9 mouse cellular contexts compared by ENCODE assay signal in the genomic region with DNA sequence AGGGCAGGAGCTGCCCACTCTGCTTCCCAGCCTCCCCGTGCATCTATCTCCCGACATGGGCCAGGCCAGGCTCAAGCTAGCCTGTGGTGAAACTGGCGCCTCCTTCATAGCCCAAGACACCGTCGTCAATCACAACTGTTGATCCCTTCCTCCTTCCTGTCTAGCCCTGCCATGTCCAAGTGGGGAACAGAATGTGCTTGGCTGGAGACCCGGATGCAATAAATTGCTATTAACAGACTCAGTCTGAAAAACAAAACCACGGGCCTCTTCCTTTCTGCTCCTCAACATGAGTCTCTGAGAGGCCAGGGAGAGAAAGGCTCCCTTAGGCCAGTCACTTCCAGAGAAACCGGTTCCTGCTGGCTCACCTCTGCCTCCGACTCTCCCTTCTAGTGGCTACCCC. TPM values are rescaled to one million over a fixed set of nuclear protein-coding genes. Genes with fewer than 3 reads are reported as not detected.
A peak's percentile ranks its signal among the peaks of the same experiment; 100 is the strongest.
DNase-seq lines count a peak whose midpoint lies in the region; ATAC-seq and TF ChIP-seq lines count a peak whose summit lies in the region.
"Had no signal": no experiment of that assay in that cellular context is flagged by ENCODE, and none has a peak within 500 bp of the region (broad histone marks: within the 10 kb centered on the region; RNA-seq: fewer than 3 reads in every experiment).

No protein-coding gene starts in this region.

- DNase-seq in hindbrain, postnatal 0 days (ENCODE audit: low spot score): no peak
- no peak for DNase-seq in hindbrain, embryonic 11.5 days (ENCODE audit: low spot score)
- peak; percentile 71 for DNase-seq in kidney, adult 11 months
- DNase-seq in kidney, postnatal 4 days: peak; percentile 42 to 60
- DNase-seq in stomach, postnatal 0 days (ENCODE audit: low spot score): no peak
- no peak for DNase-seq in left cerebral cortex, adult 11 months (ENCODE audit: low spot score)
- DNase-seq: thymus, postnatal 14 days had no signal

- 0 out of 2 replicates have a peak, but pooled peaks have one; percentile 19 for ATAC-seq in hindbrain, postnatal 0 days
- ATAC-seq in hindbrain, embryonic 11.5 days (ENCODE audit: low FRiP score): no peak
- 0 out of 2 replicates have a peak, but pooled peaks have one; percentile 19 for ATAC-seq in stomach, postnatal 0 days (ENCODE audit: low FRiP score, low TSS enrichment)
- no peak for ATAC-seq in frontal cortex, adult (ENCODE audit: low TSS enrichment)

- 62% methylated on average over 9 of the region's 9 CpGs for WGBS in hindbrain, postnatal 0 days
- WGBS in hindbrain, embryonic 11.5 days: 79% methylated on average over 9 of the region's 9 CpGs
- WGBS in stomach, postnatal 0 days: 37% methylated on average over 9 of the region's 9 CpGs

- H3K27me3 ChIP-seq in hindbrain, postnatal 0 days (ENCODE audit: insufficient read depth, low read length): no peaks in the 10 kb centered on the region
- no peaks in the 10 kb centered on the region for H3K27me3 ChIP-seq in hindbrain, embryonic 11.5 days (ENCODE audit: control insufficient read depth, insufficient read depth, low read length)
- no peaks in the 10 kb centered on the region for H3K27me3 ChIP-seq in stomach, postnatal 0 days (ENCODE audit: control insufficient read depth, insufficient read depth, low read length)

- no peak overlapping the region; the same call in 1 of the 2 replicates for H3K27ac ChIP-seq in hindbrain, postnatal 0 days
- H3K27ac ChIP-seq in hindbrain, embryonic 11.5 days (ENCODE audit: low read depth, low read length): no peak overlapping the region
- H3K27ac ChIP-seq in stomach, postnatal 0 days (replicated peaks): peak overlapping the region; percentile 77
- H3K27ac ChIP-seq: liver, embryonic 14.5 days had no signal

- H3K4me2 ChIP-seq in hindbrain, postnatal 0 days (ENCODE audit: low read depth, low read length): no peak overlapping the region
- H3K4me2 ChIP-seq in hindbrain, embryonic 11.5 days (replicated peaks; ENCODE audit: low read depth, low read length): no peak overlapping the region
- no peak overlapping the region for H3K4me2 ChIP-seq in stomach, postnatal 0 days (replicated peaks; ENCODE audit: low read depth)

- peaks cover 9% of the 10 kb centered on the region; the same call in 1 of the 2 replicates for H3K4me1 ChIP-seq in hindbrain, postnatal 0 days (ENCODE audit: insufficient read depth, low read length)
- H3K4me1 ChIP-seq in hindbrain, embryonic 11.5 days (replicated peaks; ENCODE audit: control insufficient read depth, insufficient read depth, low read length): peaks cover 38% of the 10 kb centered on the region
- H3K4me1 ChIP-seq in stomach, postnatal 0 days (replicated peaks; ENCODE audit: control insufficient read depth, insufficient read depth): peaks cover 9% of the 10 kb centered on the region

- H3K36me3 ChIP-seq in hindbrain, postnatal 0 days (ENCODE audit: insufficient read depth, low read length): no peaks in the 10 kb centered on the region
- no peaks in the 10 kb centered on the region for H3K36me3 ChIP-seq in hindbrain, embryonic 11.5 days (ENCODE audit: control insufficient read depth, insufficient read depth, low read length)
- H3K36me3 ChIP-seq in stomach, postnatal 0 days (ENCODE audit: control insufficient read depth, insufficient read depth, low read length): no peaks in the 10 kb centered on the region

- H3K4me3 ChIP-seq in hindbrain, postnatal 0 days (ENCODE audit: low read length): no peak overlapping the region
- H3K4me3 ChIP-seq in hindbrain, embryonic 11.5 days (ENCODE audit: low read depth, low read length): no peak overlapping the region
- no peak overlapping the region for H3K4me3 ChIP-seq in stomach, postnatal 0 days (ENCODE audit: low read depth, low read length)

- TF ChIP-seq EP300 in stomach, postnatal 0 days (optimal IDR thresholded peaks at IDR 0.05): peak; percentile 51

- TF ChIP-seq CTCF in hindbrain, postnatal 0 days (IDR thresholded peaks at IDR 0.05; ENCODE audit: low read depth): no peak
- no peak for TF ChIP-seq CTCF in stomach, postnatal 0 days (IDR thresholded peaks at IDR 0.05; ENCODE audit: low read depth)

- no peaks in the 10 kb centered on the region for H3K9me3 ChIP-seq in hindbrain, postnatal 0 days (ENCODE audit: low read length)
- no peaks in the 10 kb centered on the region for H3K9me3 ChIP-seq in hindbrain, embryonic 11.5 days (ENCODE audit: control insufficient read depth, low read length)
- H3K9me3 ChIP-seq in stomach, postnatal 0 days (ENCODE audit: control insufficient read depth, low read length): no peaks in the 10 kb centered on the region

- no peak overlapping the region for H3K9ac ChIP-seq in hindbrain, postnatal 0 days (replicated peaks; ENCODE audit: low read length)
- no peak overlapping the region for H3K9ac ChIP-seq in hindbrain, embryonic 11.5 days (ENCODE audit: low read depth, low read length)
- H3K9ac ChIP-seq in stomach, postnatal 0 days (ENCODE audit: low read length): no peak overlapping the region
- H3K9ac ChIP-seq: liver, embryonic 14.5 days had no signal

RNA-seq across cellular contexts. Expression of a gene that starts 11.2 kb away (rescaled TPM):
- total RNA-seq in hindbrain, postnatal 0 days (2014; rRNA removed): 13.1 and 16.8 TPM in 2 replicates
- 2.9 and 3.3 TPM in 2 replicates for polyA plus RNA-seq in hindbrain, postnatal 0 days (2015; fragmentation: Nextera tagmentation; extraction: Ambion mirVana)
- polyA plus RNA-seq in hindbrain, embryonic 11.5 days (2014; fragmentation: Nextera tagmentation; extraction: Ambion mirVana): 12.5 and 15.9 TPM in 2 replicates
- polyA plus RNA-seq in stomach, postnatal 0 days (2015; fragmentation: Nextera tagmentation; extraction: Ambion mirVana): 3.7 and 5.0 TPM in 2 replicates

RNA-seq across cellular contexts. Expression of a gene that starts 49.6 kb away (rescaled TPM):
- total RNA-seq in hindbrain, postnatal 0 days (2014; rRNA removed): 36.7 and 49.7 TPM in 2 replicates
- polyA plus RNA-seq in hindbrain, postnatal 0 days (2015; fragmentation: Nextera tagmentation; extraction: Ambion mirVana): 27.4 and 29.6 TPM in 2 replicates
- polyA plus RNA-seq in hindbrain, embryonic 11.5 days (2014; fragmentation: Nextera tagmentation; extraction: Ambion mirVana): 2.9 and 3.1 TPM in 2 replicates
- polyA plus RNA-seq in stomach, postnatal 0 days (2015; fragmentation: Nextera tagmentation; extraction: Ambion mirVana): 2.8 and 4.2 TPM in 2 replicates

Comparison
In these comparisons a context has a peak if more than half of its experiments do, and no peak if none do; other contexts are left out.
1. ATAC-seq: peak in hindbrain, postnatal 0 days (single experiment) and stomach, postnatal 0 days (single experiment); none in hindbrain, embryonic 11.5 days (single experiment) and frontal cortex, adult (single experiment).
2. DNase-seq: peak in kidney, adult 11 months (single experiment) and kidney, postnatal 4 days (2 of 2); none in hindbrain, postnatal 0 days (single experiment), hindbrain, embryonic 11.5 days (single experiment), stomach, postnatal 0 days (single experiment) and left cerebral cortex, adult 11 months (single experiment).